23 mouse cellular contexts compared by ENCODE assay signal in genomic region chr2:50822738-50823137, GRCm38 (mm10).
"Had no signal": no experiment of that assay in that cellular context is flagged by ENCODE, and none has a peak within 500 bp of the region (broad histone marks: within the 10 kb centered on the region; RNA-seq: fewer than 3 reads in every experiment).

No protein-coding gene starts in this region.

- H3K4me1 ChIP-seq: hindbrain, embryonic 12.5 days; intestine, embryonic 15.5 days had no signal

- DNase-seq: gastrocnemius, postnatal 14 days; gastrocnemius, postnatal 36 days; heart, adult 2 months; heart, postnatal 10 days; heart, postnatal 4 days; kidney, adult 18-20 months; kidney, adult 8-10 months; kidney, postnatal 10 days; kidney, postnatal 25 days; kidney, postnatal 4 days; liver had no signal

- H3K27me3 ChIP-seq: heart, embryonic 12.5 days; hindbrain, embryonic 12.5 days; intestine, embryonic 15.5 days; limb, embryonic 12.5 days had no signal

- H3K27ac ChIP-seq: heart, adult 2 months; hindbrain, embryonic 10.5 days; hindbrain, embryonic 12.5 days; hindbrain, embryonic 14.5 days; intestine, embryonic 15.5 days; layer of hippocampus, adult 2 months; left cerebral cortex, adult 2 months; limb, embryonic 10.5 days; limb, embryonic 12.5 days had no signal

- H3K9ac ChIP-seq: heart, embryonic 12.5 days; hindbrain, embryonic 12.5 days; hindbrain, embryonic 14.5 days; intestine, embryonic 15.5 days; limb, embryonic 12.5 days had no signal

- H3K36me3 ChIP-seq: heart, embryonic 12.5 days; hindbrain, embryonic 10.5 days; hindbrain, embryonic 12.5 days; intestine, embryonic 15.5 days; limb, embryonic 10.5 days; limb, embryonic 12.5 days had no signal

- ATAC-seq: hindbrain, embryonic 16.5 days; inflammation-experienced regulatory T-cells, adult 6 months; intestine, embryonic 15.5 days; intestine, postnatal 0 days had no signal

- H3K4me2 ChIP-seq: heart, embryonic 12.5 days; hindbrain, embryonic 12.5 days; hindbrain, embryonic 14.5 days; intestine, embryonic 15.5 days; limb, embryonic 12.5 days had no signal

- H3K4me3 ChIP-seq: heart, adult 2 months; heart, embryonic 12.5 days; hindbrain, embryonic 10.5 days; hindbrain, embryonic 12.5 days; intestine, embryonic 15.5 days; layer of hippocampus, adult 2 months; left cerebral cortex, adult 2 months; limb, embryonic 10.5 days; limb, embryonic 12.5 days had no signal

- H3K9me3 ChIP-seq: hindbrain, embryonic 10.5 days; hindbrain, embryonic 12.5 days; intestine, embryonic 15.5 days; limb, embryonic 10.5 days; limb, embryonic 12.5 days had no signal
